Comparison of ENCODE assay signal across 11 mouse cellular contexts in the genomic region with DNA sequence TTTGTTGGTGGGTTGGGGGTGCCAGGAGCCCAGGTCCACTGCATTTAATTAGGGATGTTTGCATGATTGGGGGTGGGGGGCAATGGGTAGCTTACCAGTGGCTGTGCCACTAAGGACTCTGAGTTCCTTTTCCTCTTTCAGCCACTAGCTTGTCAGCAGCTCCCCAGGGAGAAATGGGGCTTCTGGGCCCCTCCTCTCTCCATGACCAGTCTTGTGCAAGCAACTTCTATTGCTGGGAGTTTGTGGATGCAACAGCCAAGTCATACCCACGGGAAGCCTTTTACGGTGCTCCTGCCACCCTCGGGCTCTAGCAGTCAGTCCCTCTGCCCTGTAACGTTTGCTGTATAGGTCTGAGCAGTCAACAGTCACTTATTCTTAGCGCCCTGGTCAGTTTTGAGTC. TPM values are rescaled to one million over a fixed set of nuclear protein-coding genes. Genes with fewer than 3 reads are reported as not detected.
A peak's percentile ranks its signal among the peaks of the same experiment; 100 is the strongest.
DNase-seq lines count a peak whose midpoint lies in the region; ATAC-seq and TF ChIP-seq lines count a peak whose summit lies in the region.
"Had no signal": no experiment of that assay in that cellular context is flagged by ENCODE, and none has a peak within 500 bp of the region (broad histone marks: within the 10 kb centered on the region; RNA-seq: fewer than 3 reads in every experiment).

No protein-coding gene starts in this region.

- DNase-seq in hindbrain, postnatal 0 days (ENCODE audit: low spot score) = peak; percentile 38
- DNase-seq in urinary bladder, adult 2 months (ENCODE audit: low spot score) = peak; percentile 31
- DNase-seq in urinary bladder, postnatal 14 days (ENCODE audit: low spot score) = no peak
- DNase-seq in heart, postnatal 0 days (ENCODE audit: low spot score) = no peak
- no peak for DNase-seq in thymus, postnatal 4 days
- DNase-seq in layer of hippocampus, adult 9-11 months = no peak
- DNase-seq: cerebellum, adult 11 months had no signal

- no peaks in the 10 kb centered on the region for H3K9me3 ChIP-seq in hindbrain, postnatal 0 days (ENCODE audit: low read length)
- H3K9me3 ChIP-seq in hindbrain, embryonic 12.5 days (replicated peaks) = no peaks in the 10 kb centered on the region
- no peaks in the 10 kb centered on the region for H3K9me3 ChIP-seq in heart, postnatal 0 days (replicated peaks; ENCODE audit: control insufficient read depth, low read length)
- H3K9me3 ChIP-seq: embryonic facial prominence, embryonic 12.5 days; forebrain, embryonic 13.5 days had no signal

- H3K36me3 ChIP-seq in hindbrain, postnatal 0 days (ENCODE audit: insufficient read depth, low read length) = no peaks in the 10 kb centered on the region
- no peaks in the 10 kb centered on the region for H3K36me3 ChIP-seq in hindbrain, embryonic 12.5 days
- H3K36me3 ChIP-seq in heart, postnatal 0 days (replicated peaks; ENCODE audit: control insufficient read depth, insufficient read depth, low read length) = no peaks in the 10 kb centered on the region
- H3K36me3 ChIP-seq: embryonic facial prominence, embryonic 12.5 days had no signal

- no peak overlapping the region for H3K27ac ChIP-seq in hindbrain, postnatal 0 days
- no peak overlapping the region for H3K27ac ChIP-seq in hindbrain, embryonic 12.5 days
- H3K27ac ChIP-seq in heart, postnatal 0 days (ENCODE audit: low read depth) = peak overlapping the region; percentile 4; the same call in 1 of the 2 replicates
- H3K27ac ChIP-seq: embryonic facial prominence, embryonic 12.5 days; forebrain, embryonic 13.5 days had no signal

- H3K4me3 ChIP-seq in hindbrain, postnatal 0 days (ENCODE audit: low read length) = no peak overlapping the region
- H3K4me3 ChIP-seq in hindbrain, embryonic 12.5 days = no peak overlapping the region
- no peak overlapping the region for H3K4me3 ChIP-seq in heart, postnatal 0 days (ENCODE audit: low read depth, low read length)
- H3K4me3 ChIP-seq: embryonic facial prominence, embryonic 12.5 days; forebrain, embryonic 13.5 days had no signal

- TF ChIP-seq CTCF in hindbrain, postnatal 0 days (IDR thresholded peaks at IDR 0.05; ENCODE audit: low read depth) = no peak
- TF ChIP-seq CTCF in heart, postnatal 0 days (IDR thresholded peaks at IDR 0.05; ENCODE audit: low read depth) = no peak

- H3K9ac ChIP-seq in hindbrain, postnatal 0 days (replicated peaks; ENCODE audit: low read length) = no peak overlapping the region
- no peak overlapping the region for H3K9ac ChIP-seq in hindbrain, embryonic 12.5 days
- H3K9ac ChIP-seq in heart, postnatal 0 days (replicated peaks; ENCODE audit: low read depth, low read length) = no peak overlapping the region
- H3K9ac ChIP-seq: embryonic facial prominence, embryonic 12.5 days; forebrain, embryonic 13.5 days had no signal

- 47% methylated on average over 5 of the region's 5 CpGs for WGBS in hindbrain, postnatal 0 days
- WGBS in hindbrain, embryonic 12.5 days = 68% methylated on average over 5 of the region's 5 CpGs
- 52% methylated on average over 5 of the region's 5 CpGs for WGBS in heart, postnatal 0 days

- no peak overlapping the region for H3K4me2 ChIP-seq in hindbrain, postnatal 0 days (ENCODE audit: low read depth, low read length)
- no peak overlapping the region for H3K4me2 ChIP-seq in hindbrain, embryonic 12.5 days (replicated peaks)
- no peak overlapping the region for H3K4me2 ChIP-seq in heart, postnatal 0 days (ENCODE audit: low read depth, low read length)
- H3K4me2 ChIP-seq: embryonic facial prominence, embryonic 12.5 days; forebrain, embryonic 13.5 days had no signal

- peaks cover 4% of the 10 kb centered on the region; the same call in 1 of the 2 replicates for H3K4me1 ChIP-seq in hindbrain, postnatal 0 days (ENCODE audit: insufficient read depth, low read length)
- H3K4me1 ChIP-seq in hindbrain, embryonic 12.5 days = peaks cover 59% of the 10 kb centered on the region
- peaks cover 46% of the 10 kb centered on the region for H3K4me1 ChIP-seq in heart, postnatal 0 days (ENCODE audit: control insufficient read depth, insufficient read depth)

- no peaks in the 10 kb centered on the region for H3K27me3 ChIP-seq in hindbrain, postnatal 0 days (ENCODE audit: insufficient read depth, low read length)
- no peaks in the 10 kb centered on the region for H3K27me3 ChIP-seq in hindbrain, embryonic 12.5 days
- H3K27me3 ChIP-seq in heart, postnatal 0 days (ENCODE audit: control insufficient read depth, insufficient read depth, low read length) = no peaks in the 10 kb centered on the region
- H3K27me3 ChIP-seq: embryonic facial prominence, embryonic 12.5 days; forebrain, embryonic 13.5 days had no signal

- no peak for TF ChIP-seq EP300 in heart, postnatal 0 days (IDR thresholded peaks at IDR 0.05; ENCODE audit: low read depth)

- no peak for ATAC-seq in hindbrain, postnatal 0 days
- ATAC-seq in hindbrain, embryonic 12.5 days (ENCODE audit: low FRiP score) = no peak
- no peak for ATAC-seq in heart, postnatal 0 days (ENCODE audit: insufficient read depth, low read depth)
- ATAC-seq: forebrain, embryonic 13.5 days; intestine, postnatal 0 days had no signal

RNA-seq across cellular contexts. Expression of gene Itsn1, which starts 5.7 kb away (rescaled TPM):
- total RNA-seq in hindbrain, postnatal 0 days (2014; rRNA removed) = 65.1 and 69.5 TPM in 2 replicates
- 33.6 and 34.8 TPM in 2 replicates for polyA plus RNA-seq in hindbrain, postnatal 0 days (2015; fragmentation: Nextera tagmentation; extraction: Ambion mirVana)
- polyA plus RNA-seq in hindbrain, embryonic 12.5 days (2016; fragmentation: Nextera tagmentation; extraction: Ambion mirVana) = 79.2 and 83.0 TPM in 2 replicates
- polyA plus RNA-seq in urinary bladder, adult 2 months (2012; rRNA removed) = 26.0 and 35.3 TPM in 2 replicates
- 25.9 and 64.7 TPM in 2 replicates for total RNA-seq in heart, postnatal 0 days (2014; rRNA removed; ENCODE audit: low replicate concordance)
- 11.1 and 11.9 TPM in 2 replicates for polyA plus RNA-seq in heart, postnatal 0 days (2015; fragmentation: Nextera tagmentation; extraction: Ambion mirVana)

RNA-seq across cellular contexts. Expression of gene Cryzl1, which starts 6.0 kb away (rescaled TPM):
- 28.4 and 67.3 TPM in 2 replicates for total RNA-seq in hindbrain, postnatal 0 days (2014; rRNA removed)
- polyA plus RNA-seq in hindbrain, postnatal 0 days (2015; fragmentation: Nextera tagmentation; extraction: Ambion mirVana) = 88.0 and 101 TPM in 2 replicates
- 81.1 and 83.4 TPM in 2 replicates for polyA plus RNA-seq in hindbrain, embryonic 12.5 days (2016; fragmentation: Nextera tagmentation; extraction: Ambion mirVana)
- polyA plus RNA-seq in urinary bladder, adult 2 months (2012; rRNA removed) = 53.7 and 66.1 TPM in 2 replicates
- total RNA-seq in heart, postnatal 0 days (2014; rRNA removed; ENCODE audit: low replicate concordance) = 6.6 and 17.5 TPM in 2 replicates
- polyA plus RNA-seq in heart, postnatal 0 days (2015; fragmentation: Nextera tagmentation; extraction: Ambion mirVana) = 51.8 and 58.4 TPM in 2 replicates

RNA-seq across cellular contexts. Expression of gene Donson, which starts 46.2 kb away (rescaled TPM):
- 20.4 and 24.2 TPM in 2 replicates for total RNA-seq in hindbrain, postnatal 0 days (2014; rRNA removed)
- 15.3 and 15.7 TPM in 2 replicates for polyA plus RNA-seq in hindbrain, postnatal 0 days (2015; fragmentation: Nextera tagmentation; extraction: Ambion mirVana)
- 28.9 and 31.0 TPM in 2 replicates for polyA plus RNA-seq in hindbrain, embryonic 12.5 days (2016; fragmentation: Nextera tagmentation; extraction: Ambion mirVana)
- 7.6 and 13.6 TPM in 2 replicates for polyA plus RNA-seq in urinary bladder, adult 2 months (2012; rRNA removed)
- total RNA-seq in heart, postnatal 0 days (2014; rRNA removed; ENCODE audit: low replicate concordance) = 4.9 and 6.0 TPM in 2 replicates
- 4.7 and 5.0 TPM in 2 replicates for polyA plus RNA-seq in heart, postnatal 0 days (2015; fragmentation: Nextera tagmentation; extraction: Ambion mirVana)

Comparison
In these comparisons a context has a peak if more than half of its experiments do, and no peak if none do; other contexts are left out.
1. DNase-seq: peak in hindbrain, postnatal 0 days (single experiment) and urinary bladder, adult 2 months (single experiment); none in urinary bladder, postnatal 14 days (single experiment), heart, postnatal 0 days (single experiment), thymus, postnatal 4 days (single experiment) and layer of hippocampus, adult 9-11 months (single experiment).